Mouse (Mus musculus) cerebellum, adult 9-11 months (tissue): ENCODE measurements around the gene Mup17.
"Not testable (repeated sequence)": the region's sequence is repeated elsewhere in the genome, so short reads cannot be mapped to it uniquely, and the experiment has no call there.

ENCODE experiments used
- DNase-seq: peaks from one replicate; pipeline ENCODE4 v3.0.0; 2022

The Mup17 gene

DNA sequence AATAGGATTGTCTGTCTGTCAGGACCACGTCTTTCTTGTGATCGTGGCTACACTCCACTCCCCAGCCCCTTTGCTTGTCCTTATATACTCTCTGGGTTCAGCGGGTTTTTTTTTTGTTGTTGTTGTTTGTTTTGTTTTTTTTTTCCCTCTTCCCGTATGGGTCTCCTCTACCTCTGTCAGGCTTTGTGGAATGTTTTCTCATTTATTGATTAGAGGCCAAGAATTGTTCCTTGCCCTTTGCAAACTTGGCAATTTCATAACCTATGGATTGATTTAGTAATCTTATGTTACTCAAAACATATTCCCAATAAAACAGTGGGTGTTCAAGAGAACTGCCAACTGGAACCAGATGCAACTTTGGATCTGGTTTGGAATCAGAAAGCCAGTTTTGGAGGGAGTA, at the start of gene Mup17:
Gene Mup17, minus strand, starts transcription at position 101 of the 400 bp plus-strand sequence.
- not testable (repeated sequence) for DNase-seq

DNA sequence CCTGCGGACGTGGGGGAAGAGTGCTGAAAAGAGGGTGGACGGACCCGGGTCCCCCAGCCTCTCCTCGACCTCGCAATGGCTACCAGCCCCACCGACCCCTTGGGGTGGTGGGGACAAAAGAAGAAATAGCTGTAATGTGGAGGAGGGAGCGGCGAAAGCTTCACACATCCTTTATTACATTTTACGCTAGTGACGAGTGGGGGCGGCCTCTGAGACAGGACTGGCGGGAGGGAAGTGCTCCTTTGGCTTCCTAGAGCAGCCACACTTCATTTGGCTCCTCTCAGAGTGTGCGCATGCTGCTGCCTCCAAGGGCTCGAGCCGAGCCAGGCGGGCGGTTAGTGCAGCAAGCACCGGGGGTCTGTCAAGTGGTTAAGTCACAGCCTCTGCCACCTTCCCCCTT, 24.1 kb downstream of the Mup17 start:
- not testable (repeated sequence) for DNase-seq

DNA sequence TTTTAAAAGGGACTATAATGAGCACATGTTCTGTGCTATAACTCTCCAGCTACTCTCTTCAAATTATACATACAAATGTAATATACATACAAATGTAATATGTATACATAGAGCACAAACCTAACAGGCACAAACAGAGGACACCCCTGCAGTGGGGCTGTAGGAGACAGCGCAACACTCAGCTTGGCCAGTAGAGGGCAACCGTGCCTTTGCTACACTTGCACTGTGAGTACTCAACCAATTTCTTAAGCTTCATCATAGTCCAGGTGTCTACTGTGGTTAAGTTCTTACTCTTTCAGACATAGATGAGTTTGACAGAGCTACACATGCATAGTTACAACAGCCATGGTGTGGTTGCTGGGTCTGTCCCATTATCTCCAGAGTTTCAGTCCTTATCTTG, 39.8 kb downstream of the Mup17 start:
- DNase-seq, result not testable (repeated sequence)
